Mouse (Mus musculus) forebrain, embryonic 10.5 days (tissue): ENCODE results near the gene 2310050C09Rik. TPM values are rescaled to one million over a fixed set of nuclear protein-coding genes. Genes with fewer than 3 reads are reported as not detected.

Source experiments
- DNase-seq: peaks from one replicate; pipeline ENCODE4 v3.0.0-alpha.2; 2017; ENCODE audit warnings: low spot score; ENCODE audit errors: extremely low spot score
- H3K27ac ChIP-seq: fragments of 300-500 bp; sonication (generic); 2 replicates; pipeline ENCODE4 v1.5.1; 2016; ENCODE audit warnings: mild to moderate bottlenecking
- H3K27me3 ChIP-seq: fragments of 300-500 bp; sonication (generic); 2 replicates; pipeline ENCODE4 v1.6.1; 2016; ENCODE audit warnings: mild to moderate bottlenecking; ENCODE audit not compliant: poor library complexity, severe bottlenecking
- H3K36me3 ChIP-seq: fragments of 300-500 bp; sonication (generic); replicated peaks from 2 replicates; pipeline ENCODE4 v1.6.1; 2016; ENCODE audit warnings: mild to moderate bottlenecking, moderate library complexity
- H3K4me1 ChIP-seq: fragments of 300-500 bp; sonication (generic); 2 replicates; pipeline ENCODE4 v1.6.1; 2016
- H3K4me3 ChIP-seq: fragments of 300-500 bp; sonication (generic); 2 replicates; pipeline ENCODE4 v1.5.1; 2016; ENCODE audit warnings: mild to moderate bottlenecking, moderate library complexity
- H3K9me3 ChIP-seq: fragments of 300-500 bp; sonication (generic); 2 replicates; pipeline ENCODE4 v1.6.1; 2016; ENCODE audit warnings: mild to moderate bottlenecking, moderate library complexity
- WGBS: fragments of 180-500 bp; shearing (Covaris S2); methylation state at CpG from one replicate; pipeline ENCODE4 v1.1.7; 2016; 5-methylcytosine and 5-hydroxymethylcytosine counted together
- polyA plus RNA-seq: library from polyadenylated mRNA; unstranded; fragments of >200 nt; fragmentation: Nextera tagmentation; extraction: Ambion mirVana; gene quantifications from 2 replicates; pipeline ENCODE4 v1.2.1, GENCODE M21; 2016

The 2310050C09Rik gene
- not detected in 2 replicates for polyA plus RNA-seq

DNA sequence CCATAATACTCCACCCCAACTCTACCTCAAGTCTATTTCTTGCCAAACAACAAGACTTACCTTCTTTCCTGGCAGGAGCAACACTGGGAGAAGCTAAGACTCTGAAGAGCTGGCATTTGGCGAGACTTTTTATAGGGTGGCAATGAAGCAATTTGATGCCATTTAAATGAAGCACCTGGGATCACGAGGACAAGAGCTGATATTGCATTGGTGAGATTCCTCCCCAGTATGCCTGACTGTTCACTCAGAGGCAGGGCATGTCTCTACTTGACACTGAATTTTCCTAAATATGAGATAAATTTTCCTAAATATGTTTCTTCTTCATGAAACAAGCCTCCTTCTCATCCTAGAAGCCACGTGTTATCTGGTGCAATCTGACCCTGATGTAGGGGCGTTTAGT lies at the start of gene 2310050C09Rik:
TSS of gene 2310050C09Rik (minus strand) at position 101 of the 400 bp plus-strand sequence.
- H3K4me3 ChIP-seq: no peak within 1 kb of the TSS
- H3K27me3 ChIP-seq: no peaks in the 10 kb centered on the region
- DNase-seq: no peak
- no peaks in the 10 kb centered on the region for H3K4me1 ChIP-seq
- WGBS: 88% methylated on average over 4 of the region's 4 CpGs
- H3K27ac ChIP-seq: no peak within 1 kb of the TSS
- no peaks in the 10 kb centered on the region for H3K36me3 ChIP-seq
- no peaks in the 10 kb centered on the region for H3K9me3 ChIP-seq

DNA sequence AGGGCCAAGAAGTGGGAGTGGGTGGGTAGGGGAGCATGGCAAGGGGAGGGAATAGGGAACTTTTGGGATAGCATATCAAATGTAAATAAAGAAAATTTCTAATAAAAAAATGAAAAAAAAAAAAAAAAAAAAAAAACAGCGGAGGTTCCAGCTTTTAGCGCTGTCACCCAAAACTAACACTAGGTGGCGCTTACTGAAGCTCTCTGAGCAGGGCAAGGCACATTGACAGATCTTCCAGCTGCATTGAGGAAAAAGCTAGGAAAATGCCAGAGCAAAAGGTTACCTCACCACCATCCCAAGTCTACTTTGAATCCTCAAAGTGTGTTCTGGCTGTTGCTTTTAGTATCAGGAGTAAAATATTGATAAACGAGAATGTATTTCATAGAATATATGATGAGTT lies 37.6 kb upstream of the 2310050C09Rik start:
- H3K27me3 ChIP-seq: no peaks in the 10 kb centered on the region
- H3K36me3 ChIP-seq: no peaks in the 10 kb centered on the region
- no peak overlapping the region for H3K27ac ChIP-seq
- no peak overlapping the region for H3K4me3 ChIP-seq
- 27% methylated on average over 4 of the region's 4 CpGs for WGBS
- no peaks in the 10 kb centered on the region for H3K9me3 ChIP-seq
- DNase-seq: no peak
- no peaks in the 10 kb centered on the region for H3K4me1 ChIP-seq

- Histone ChIP-seq H3K27ac (no peak overlapping the region), H3K27me3 (no peaks in the 10 kb centered on the region), H3K36me3 (no peaks in the 10 kb centered on the region), H3K9me3 (no peaks in the 10 kb centered on the region), H3K4me1 (no peaks in the 10 kb centered on the region), H3K4me3 (no peak overlapping the region)
- WGBS: 66% methylated on average over 3 of the region's 3 CpGs
- DNase-seq: no peak
These were observed 35.2 kb upstream of the 2310050C09Rik start for GRCm38 (mm10) chr3:92905182-92905581.

DNA sequence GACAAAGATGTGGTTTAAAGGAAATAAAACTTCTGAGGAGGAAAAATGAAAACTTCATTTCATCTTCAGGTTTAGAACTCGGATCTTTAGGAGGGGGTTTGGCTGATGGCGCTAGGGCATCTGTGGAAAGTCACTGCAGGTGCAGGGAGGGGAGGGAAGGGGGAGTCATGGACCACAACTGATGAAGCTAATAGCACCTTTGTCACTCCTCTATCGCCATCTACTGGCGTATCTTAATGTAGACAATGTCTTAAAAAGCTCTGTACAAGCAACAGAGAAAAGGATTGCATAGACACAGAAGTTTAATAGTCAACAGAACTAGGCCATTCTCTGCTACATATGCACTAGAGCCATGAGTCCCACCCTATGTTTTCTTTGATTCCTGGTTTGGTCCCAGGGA lies 33.6 kb upstream of the 2310050C09Rik start:
- Histone ChIP-seq H3K27ac (no peak overlapping the region), H3K4me3 (no peak overlapping the region), H3K36me3 (no peaks in the 10 kb centered on the region), H3K9me3 (no peaks in the 10 kb centered on the region), H3K27me3 (no peaks in the 10 kb centered on the region), H3K4me1 (no peaks in the 10 kb centered on the region)
- WGBS: 33% methylated on average over 4 of the region's 4 CpGs
- DNase-seq: no peak

DNA sequence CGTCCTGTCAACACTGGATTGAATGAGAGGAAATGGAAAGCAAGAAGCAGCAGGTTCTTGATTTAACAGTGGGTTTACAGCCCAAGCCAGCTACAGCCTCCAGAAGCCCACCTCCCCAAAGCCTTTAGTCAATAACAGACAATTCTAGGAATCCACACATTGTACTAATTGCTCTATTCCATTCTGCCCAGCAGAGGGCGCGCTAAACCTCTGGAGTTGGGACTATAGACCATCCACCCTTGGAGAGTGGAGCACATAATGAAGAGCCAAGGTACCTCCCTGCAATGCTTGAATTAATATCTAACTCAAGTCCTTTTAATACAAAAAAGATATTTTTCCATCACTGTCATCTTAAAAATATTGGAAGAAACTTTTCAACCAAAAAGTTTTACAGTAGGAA lies 33.0 kb upstream of the 2310050C09Rik start:
- H3K36me3 ChIP-seq: no peaks in the 10 kb centered on the region
- peak; percentile 20 for DNase-seq
- WGBS: 28% methylated on average over 3 of the region's 3 CpGs

GRCm38 (mm10) chr3:92894489-92894888 lies 24.5 kb upstream of the 2310050C09Rik start:
- Histone ChIP-seq H3K9me3 (no peaks in the 10 kb centered on the region), H3K36me3 (no peaks in the 10 kb centered on the region), H3K4me3 (no peak overlapping the region), H3K27me3 (no peaks in the 10 kb centered on the region), H3K4me1 (no peaks in the 10 kb centered on the region), H3K27ac (no peak overlapping the region)
- 86% methylated on average over 1 of the region's 1 CpGs for WGBS
- DNase-seq: no peak

More for the DNA sequence above, 33.0 kb upstream of the 2310050C09Rik start:
- H3K9me3 ChIP-seq: no peaks in the 10 kb centered on the region
- no peaks in the 10 kb centered on the region for H3K4me1 ChIP-seq
- no peaks in the 10 kb centered on the region for H3K27me3 ChIP-seq
- no peak overlapping the region for H3K4me3 ChIP-seq
- no peak overlapping the region for H3K27ac ChIP-seq

DNA sequence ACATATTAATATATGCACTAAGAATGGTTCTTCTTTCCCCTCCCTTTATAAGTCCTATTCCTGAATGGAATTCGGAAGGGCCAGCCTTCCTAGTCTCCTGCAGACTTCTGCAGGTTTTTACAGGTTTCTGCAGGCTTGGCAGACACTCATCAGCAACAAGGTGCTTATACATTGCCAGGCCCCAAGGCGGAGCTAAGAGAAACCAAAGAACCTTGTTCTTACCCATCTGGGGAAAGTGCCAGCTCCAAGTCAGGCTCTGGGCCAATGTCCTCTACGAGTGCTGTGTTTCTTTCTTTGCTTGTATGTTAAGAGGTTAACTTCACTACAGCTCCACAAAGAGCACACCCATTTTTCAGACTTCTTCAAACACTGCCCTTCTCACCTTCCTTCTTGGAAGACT lies 24.0 kb upstream of the 2310050C09Rik start:
- Histone ChIP-seq H3K27ac (no peak overlapping the region), H3K9me3 (no peaks in the 10 kb centered on the region), H3K4me3 (no peak overlapping the region), H3K4me1 (no peaks in the 10 kb centered on the region), H3K36me3 (no peaks in the 10 kb centered on the region), H3K27me3 (no peaks in the 10 kb centered on the region)
- DNase-seq: no peak
- 74% methylated on average over 3 of the region's 3 CpGs for WGBS

DNA sequence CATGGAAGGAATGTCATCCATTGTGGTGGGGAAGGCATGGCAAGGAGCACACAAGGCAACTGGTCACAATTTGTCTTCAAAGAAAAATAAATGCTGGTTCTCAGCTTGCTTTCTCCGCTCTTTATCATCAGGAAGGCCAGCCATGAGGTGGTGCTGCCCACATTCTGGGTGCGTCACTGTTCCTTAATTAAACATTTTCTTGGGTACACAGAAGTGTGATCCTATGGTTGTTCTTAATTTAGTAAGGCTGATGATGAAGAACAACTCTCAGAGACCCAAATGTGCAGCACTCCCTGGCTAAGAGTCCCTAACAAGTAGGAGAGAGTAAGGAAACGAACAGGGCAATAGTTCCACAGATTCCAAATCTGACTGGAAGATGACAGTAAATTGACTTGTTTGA lies 4.2 kb upstream of the 2310050C09Rik start:
- Histone ChIP-seq H3K27ac (no peak overlapping the region), H3K27me3 (no peaks in the 10 kb centered on the region), H3K4me3 (no peak overlapping the region), H3K36me3 (no peaks in the 10 kb centered on the region), H3K4me1 (no peaks in the 10 kb centered on the region), H3K9me3 (no peaks in the 10 kb centered on the region)
- DNase-seq: no peak
- WGBS: 89% methylated on average over 3 of the region's 3 CpGs

- Histone ChIP-seq H3K9me3 (no peaks in the 10 kb centered on the region), H3K4me1 (no peaks in the 10 kb centered on the region), H3K4me3 (no peak within 1 kb of the TSS), H3K27ac (no peak within 1 kb of the TSS), H3K27me3 (no peaks in the 10 kb centered on the region), H3K36me3 (no peaks in the 10 kb centered on the region)
- WGBS: 92% methylated on average over 3 of the region's 3 CpGs
- no peak for DNase-seq
These were observed 18.8 kb downstream of the 2310050C09Rik start, which contains the start of gene Lce1l for GRCm38 (mm10) chr3:92851186-92851585. Gene Lce1l, minus strand, starts transcription at chr3:92851286.

DNA sequence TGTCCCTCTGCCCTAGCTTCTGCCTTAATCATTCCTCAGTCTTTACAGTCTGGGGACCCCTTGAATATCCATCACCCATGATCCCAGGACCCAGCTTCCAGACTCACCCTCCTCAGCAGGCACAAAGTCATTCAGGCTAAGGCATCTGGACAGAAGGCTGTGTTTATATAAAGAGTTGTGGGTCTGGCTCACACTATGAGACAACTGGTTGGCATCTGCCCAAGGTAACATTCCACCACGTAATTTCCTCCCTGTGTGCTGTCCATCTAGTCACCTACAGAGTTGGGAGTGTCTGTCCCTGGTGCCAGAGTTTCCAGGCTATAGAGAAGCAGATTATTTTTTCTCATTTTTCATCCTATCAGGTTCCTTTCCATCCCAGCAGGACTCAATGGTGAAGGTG lies 42.9 kb downstream of the 2310050C09Rik start, which contains the start of gene Kprp:
TSS of gene Kprp (minus strand) at position 140 of the 400 bp plus-strand sequence.
- WGBS: 70% methylated on average over 1 of the region's 1 CpGs
- no peaks in the 10 kb centered on the region for H3K4me1 ChIP-seq
- no peaks in the 10 kb centered on the region for H3K36me3 ChIP-seq
- no peaks in the 10 kb centered on the region for H3K27me3 ChIP-seq
- no peaks in the 10 kb centered on the region for H3K9me3 ChIP-seq
- DNase-seq: no peak
- H3K4me3 ChIP-seq: no peak within 1 kb of the TSS
- H3K27ac ChIP-seq: no peak within 1 kb of the TSS

- no peak overlapping the region for H3K4me3 ChIP-seq
- 39% methylated on average over 1 of the region's 1 CpGs for WGBS
These were observed 44.2 kb downstream of the 2310050C09Rik start for GRCm38 (mm10) chr3:92825808-92826207.

More at GRCm38 (mm10) chr3:92825808-92826207, 44.2 kb downstream of the 2310050C09Rik start:
- Histone ChIP-seq H3K27me3 (no peaks in the 10 kb centered on the region), H3K9me3 (no peaks in the 10 kb centered on the region), H3K4me1 (no peaks in the 10 kb centered on the region), H3K36me3 (no peaks in the 10 kb centered on the region), H3K27ac (no peak overlapping the region)
- DNase-seq: no peak
